Mouse (Mus musculus): ENCODE measurements at regions not wholly inside any gene's neighbourhood (a gene's known extent, or its start where the extent isn't known, plus 50 kb on each side); places are given as distances from the start of the nearest gene placed in this dataset.

GRCm38 (mm10) chr8:12062710-12063109 is 215.9 kb upstream of the A230072I06Rik start:
- Histone ChIP-seq H3K27ac (replicated peaks; ENCODE audit: insufficient read depth, low read depth, low read length) (no peak overlapping the region), H3K4me1 (ENCODE audit: control insufficient read depth, insufficient read depth, low read length) (no peaks in the 10 kb centered on the region; the same call in 1 of the 2 replicates), H3K27me3 (ENCODE audit: control insufficient read depth, insufficient read depth, low read length) (peaks cover 18% of the 10 kb centered on the region; the same call in 1 of the 2 replicates), H3K4me3 (ENCODE audit: insufficient read depth, low read depth, low read length) (no peak overlapping the region), H3K36me3 (ENCODE audit: control insufficient read depth, insufficient read depth, low read length) (no peaks in the 10 kb centered on the region), H3K9ac (ENCODE audit: low read depth, low read length) (no peak overlapping the region), H3K79me2 (ENCODE audit: control insufficient read depth, insufficient read depth, low read length) (no peaks in the 10 kb centered on the region)
- TF ChIP-seq CTCF (IDR thresholded peaks at IDR 0.05; ENCODE audit: low read depth, low read length) (no peak), POLR2A (IDR thresholded peaks at IDR 0.05; ENCODE audit: extremely low read depth, insufficient read depth, low read length) (no peak)
- no peak for DNase-seq (ENCODE audit: extremely low read depth, low read depth, low spot score)
- 75% methylated on average over 8 of the region's 8 CpGs for WGBS

DNA sequence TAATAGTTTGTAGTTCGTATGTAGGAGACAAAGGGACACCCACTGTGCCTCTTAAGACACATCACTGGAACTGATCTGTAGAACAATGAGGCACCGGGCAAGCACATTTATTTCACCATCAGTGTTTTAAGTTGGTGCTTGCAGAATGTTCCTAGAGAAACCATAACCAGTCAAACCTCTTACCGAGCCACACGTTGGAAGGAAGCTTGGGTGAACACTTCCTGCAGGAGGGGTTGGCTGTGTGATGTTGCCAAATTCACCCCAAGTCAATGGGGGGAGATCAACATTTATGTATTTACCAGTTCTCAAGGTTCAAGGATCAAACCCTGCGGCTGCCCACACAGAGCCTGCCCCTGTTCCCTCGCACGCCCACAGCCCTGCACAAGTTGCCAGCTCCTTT is 214.0 kb upstream of the A230072I06Rik start:
- TF ChIP-seq CTCF (IDR thresholded peaks at IDR 0.05; ENCODE audit: low read depth, low read length) (no peak), POLR2A (IDR thresholded peaks at IDR 0.05; ENCODE audit: extremely low read depth, insufficient read depth, low read length) (no peak)
- 84% methylated on average over 7 of the region's 7 CpGs for WGBS

GRCm38 (mm10) chr8:12066454-12066853 is 212.2 kb upstream of the A230072I06Rik start:
- H3K27me3 ChIP-seq (ENCODE audit: control insufficient read depth, insufficient read depth, low read length): peaks cover 26% of the 10 kb centered on the region
- H3K36me3 ChIP-seq (ENCODE audit: control insufficient read depth, insufficient read depth, low read length): no peaks in the 10 kb centered on the region
- no peak overlapping the region for H3K9ac ChIP-seq (ENCODE audit: low read depth, low read length)
- H3K27ac ChIP-seq (replicated peaks; ENCODE audit: insufficient read depth, low read depth, low read length): no peak overlapping the region
- TF ChIP-seq CTCF (IDR thresholded peaks at IDR 0.05; ENCODE audit: low read depth, low read length) (no peak), POLR2A (IDR thresholded peaks at IDR 0.05; ENCODE audit: extremely low read depth, insufficient read depth, low read length) (no peak)
- no peaks in the 10 kb centered on the region; the same call in 1 of the 2 replicates for H3K4me1 ChIP-seq (ENCODE audit: control insufficient read depth, insufficient read depth, low read length)
- 23% methylated on average over 10 of the region's 10 CpGs for WGBS
- H3K79me2 ChIP-seq (ENCODE audit: control insufficient read depth, insufficient read depth, low read length): no peaks in the 10 kb centered on the region
- DNase-seq (ENCODE audit: extremely low read depth, low read depth, low spot score): peak; percentile 92
- no peak overlapping the region for H3K4me3 ChIP-seq (ENCODE audit: insufficient read depth, low read depth, low read length)

More for the DNA sequence above, 214.0 kb upstream of the A230072I06Rik start:
- H3K79me2 ChIP-seq (ENCODE audit: control insufficient read depth, insufficient read depth, low read length): no peaks in the 10 kb centered on the region
- no peak overlapping the region for H3K27ac ChIP-seq (replicated peaks; ENCODE audit: insufficient read depth, low read depth, low read length)
- DNase-seq (ENCODE audit: extremely low read depth, low read depth, low spot score): no peak
- H3K36me3 ChIP-seq (ENCODE audit: control insufficient read depth, insufficient read depth, low read length): no peaks in the 10 kb centered on the region
- H3K9ac ChIP-seq (ENCODE audit: low read depth, low read length): no peak overlapping the region
- H3K4me1 ChIP-seq (ENCODE audit: control insufficient read depth, insufficient read depth, low read length): no peaks in the 10 kb centered on the region; the same call in 1 of the 2 replicates
- peaks cover 26% of the 10 kb centered on the region; the same call in 1 of the 2 replicates for H3K27me3 ChIP-seq (ENCODE audit: control insufficient read depth, insufficient read depth, low read length)
- H3K4me3 ChIP-seq (ENCODE audit: insufficient read depth, low read depth, low read length): no peak overlapping the region

- no peak for TF ChIP-seq CTCF (IDR thresholded peaks at IDR 0.05; ENCODE audit: low read depth, low read length)
- TF ChIP-seq POLR2A (IDR thresholded peaks at IDR 0.05; ENCODE audit: extremely low read depth, insufficient read depth, low read length): no peak
- Histone ChIP-seq H3K36me3 (ENCODE audit: control insufficient read depth, insufficient read depth, low read length) (no peaks in the 10 kb centered on the region), H3K27ac (replicated peaks; ENCODE audit: insufficient read depth, low read depth, low read length) (no peak overlapping the region), H3K4me3 (ENCODE audit: insufficient read depth, low read depth, low read length) (no peak overlapping the region), H3K79me2 (ENCODE audit: control insufficient read depth, insufficient read depth, low read length) (no peaks in the 10 kb centered on the region), H3K9ac (ENCODE audit: low read depth, low read length) (no peak overlapping the region), H3K27me3 (ENCODE audit: control insufficient read depth, insufficient read depth, low read length) (peaks cover 18% of the 10 kb centered on the region), H3K4me1 (ENCODE audit: control insufficient read depth, insufficient read depth, low read length) (no peaks in the 10 kb centered on the region)
- DNase-seq (ENCODE audit: extremely low read depth, low read depth, low spot score): no peak
- 66% methylated on average over 6 of the region's 6 CpGs for WGBS
Measured at GRCm38 (mm10) chr8:12073311-12073999, 205.2 kb upstream of the A230072I06Rik start.

DNA sequence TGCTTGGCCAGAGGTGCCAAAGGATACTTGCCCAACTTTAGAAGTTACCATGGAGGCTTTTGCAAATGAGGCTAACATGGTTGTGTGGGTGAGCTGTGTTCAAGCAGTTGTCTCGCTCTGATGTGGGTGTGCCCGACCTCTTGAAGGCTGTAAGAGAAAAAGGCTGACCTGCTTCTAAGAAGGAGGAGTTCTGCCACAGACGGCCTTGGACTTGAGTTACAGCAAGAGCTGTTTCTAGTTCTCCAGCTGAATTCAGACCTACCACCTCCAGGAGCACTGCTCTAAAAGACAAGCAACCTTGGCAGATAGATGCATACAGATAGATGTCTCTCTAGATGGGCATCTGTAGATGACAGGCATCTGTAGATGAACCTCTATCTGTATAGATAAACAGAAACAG is 202.7 kb upstream of the A230072I06Rik start:
- Histone ChIP-seq H3K27ac (replicated peaks; ENCODE audit: insufficient read depth, low read depth, low read length) (no peak overlapping the region), H3K79me2 (ENCODE audit: control insufficient read depth, insufficient read depth, low read length) (no peaks in the 10 kb centered on the region), H3K36me3 (ENCODE audit: control insufficient read depth, insufficient read depth, low read length) (no peaks in the 10 kb centered on the region), H3K4me1 (ENCODE audit: control insufficient read depth, insufficient read depth, low read length) (no peaks in the 10 kb centered on the region), H3K4me3 (ENCODE audit: insufficient read depth, low read depth, low read length) (no peak overlapping the region), H3K9ac (ENCODE audit: low read depth, low read length) (no peak overlapping the region), H3K27me3 (ENCODE audit: control insufficient read depth, insufficient read depth, low read length) (peaks cover 6% of the 10 kb centered on the region; the same call in 1 of the 2 replicates)
- DNase-seq (ENCODE audit: extremely low read depth, low read depth, low spot score): no peak
- TF ChIP-seq POLR2A (IDR thresholded peaks at IDR 0.05; ENCODE audit: extremely low read depth, insufficient read depth, low read length) (no peak), CTCF (IDR thresholded peaks at IDR 0.05; ENCODE audit: low read depth, low read length) (no peak)
- WGBS: 90% methylated on average over 3 of the region's 3 CpGs

DNA sequence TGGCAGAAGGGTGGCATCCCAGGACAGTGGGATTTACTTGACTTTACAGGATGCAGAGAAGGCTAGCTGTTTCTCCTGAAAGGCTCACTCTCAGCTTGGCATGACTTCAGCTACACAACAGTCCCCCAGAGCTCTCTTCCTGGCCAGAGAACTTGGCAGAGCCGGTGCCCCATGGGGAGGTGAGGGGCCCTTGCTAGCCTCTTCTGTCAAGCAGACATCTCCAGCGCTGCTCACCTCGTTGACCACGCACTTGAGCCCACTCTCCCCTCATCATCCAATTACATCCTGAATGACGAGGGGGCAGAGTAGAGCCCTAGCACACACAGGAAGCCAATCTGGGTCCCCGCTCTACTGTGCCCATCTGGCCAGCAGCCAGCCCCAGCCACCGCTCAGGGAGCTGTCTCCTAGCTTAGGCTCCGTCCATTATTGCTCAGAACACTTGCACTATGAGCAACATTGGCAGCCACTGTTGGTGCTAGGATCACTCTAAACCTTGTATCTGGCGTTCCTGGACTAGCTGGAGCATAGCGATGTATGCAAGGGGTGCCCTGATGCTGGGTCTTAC is 201.7 kb upstream of the A230072I06Rik start:
- H3K36me3 ChIP-seq (ENCODE audit: control insufficient read depth, insufficient read depth, low read length): no peaks in the 10 kb centered on the region
- H3K79me2 ChIP-seq (ENCODE audit: control insufficient read depth, insufficient read depth, low read length): no peaks in the 10 kb centered on the region
- no peaks in the 10 kb centered on the region for H3K4me1 ChIP-seq (ENCODE audit: control insufficient read depth, insufficient read depth, low read length)
- WGBS: 85% methylated on average over 10 of the region's 10 CpGs
- H3K9ac ChIP-seq (ENCODE audit: low read depth, low read length): no peak overlapping the region
- H3K4me3 ChIP-seq (ENCODE audit: insufficient read depth, low read depth, low read length): no peak overlapping the region
- DNase-seq (ENCODE audit: extremely low read depth, low read depth, low spot score): no peak
- H3K27me3 ChIP-seq (ENCODE audit: control insufficient read depth, insufficient read depth, low read length): peaks cover 4% of the 10 kb centered on the region; the same call in 1 of the 2 replicates
- TF ChIP-seq POLR2A (IDR thresholded peaks at IDR 0.05; ENCODE audit: extremely low read depth, insufficient read depth, low read length) (no peak), CTCF (IDR thresholded peaks at IDR 0.05; ENCODE audit: low read depth, low read length) (no peak)
- H3K27ac ChIP-seq (replicated peaks; ENCODE audit: insufficient read depth, low read depth, low read length): no peak overlapping the region
